Mouse (Mus musculus) left cerebral cortex, postnatal 4 days (tissue): ENCODE data around the gene Cdh4. TPM values are rescaled to one million over a fixed set of nuclear protein-coding genes. Genes with fewer than 3 reads are reported as not detected.
A peak's percentile ranks its signal among the peaks of the same experiment; 100 is the strongest.

Experiments used
- DNase-seq: peaks from one replicate; pipeline ENCODE4 v3.0.0-alpha.2; 2022
- intact Hi-C: fragments of 180-260 bp; cut with DNase I; formaldehyde crosslinking; loops from one replicate; pipeline ENCODE4 v1.15.1; 2025
- total RNA-seq, 2 experiments: library from RNA; stranded (reverse); gene quantifications; 2 replicates each; pipeline ENCODE4 v1.2.3; 2021

The Cdh4 gene
- total RNA-seq, 2 experiments from 2014 or later: 50.4 to 61.7 TPM

- intact Hi-C loops: no loop called here
- no peak for DNase-seq
Observed at GRCm38 (mm10) chr2:179835570-179835969, 393.3 kb downstream of the Cdh4 start.

DNA sequence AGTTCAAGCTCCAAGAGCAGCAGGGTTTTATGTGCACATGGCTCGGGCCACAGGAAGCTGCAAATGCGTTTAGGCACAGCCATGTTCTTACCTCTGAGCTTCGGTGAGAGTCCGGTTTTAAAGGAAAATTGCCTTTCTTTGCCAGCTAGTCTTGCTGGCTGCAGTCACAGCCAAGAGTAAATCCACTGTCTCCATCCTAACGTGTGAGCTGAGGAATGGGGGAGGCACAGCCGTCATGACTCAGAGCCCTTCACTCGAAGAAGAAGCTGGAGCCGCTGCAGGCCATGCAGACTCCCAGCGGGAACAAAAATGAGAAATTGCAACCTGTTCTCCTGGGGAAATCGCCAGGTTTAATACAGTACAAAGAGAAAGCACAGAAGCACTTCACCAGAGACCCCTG, 395.0 kb downstream of the Cdh4 start:
- DNase-seq: no peak
- intact Hi-C loops: no loop called here

DNA sequence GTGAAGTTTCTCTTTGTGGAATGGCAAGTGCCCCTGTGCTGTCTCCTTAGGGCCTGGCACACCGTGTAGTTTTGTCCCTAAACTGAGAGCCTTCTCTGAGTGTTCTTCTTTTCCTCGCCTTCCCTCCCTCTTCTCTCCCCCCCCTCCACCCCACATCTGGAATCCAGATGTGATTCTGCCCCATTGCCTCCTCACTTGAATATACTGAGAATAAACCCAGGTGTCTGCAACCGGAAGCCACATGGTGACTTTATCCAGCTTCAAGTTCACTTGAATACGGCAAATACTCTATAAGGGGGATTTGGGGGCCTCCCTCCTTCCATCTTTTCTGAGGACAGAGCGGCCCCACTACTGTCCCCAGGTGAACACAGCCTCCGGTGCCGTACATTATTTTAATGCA, 395.8 kb downstream of the Cdh4 start:
- intact Hi-C loops: no loop called here

DNA sequence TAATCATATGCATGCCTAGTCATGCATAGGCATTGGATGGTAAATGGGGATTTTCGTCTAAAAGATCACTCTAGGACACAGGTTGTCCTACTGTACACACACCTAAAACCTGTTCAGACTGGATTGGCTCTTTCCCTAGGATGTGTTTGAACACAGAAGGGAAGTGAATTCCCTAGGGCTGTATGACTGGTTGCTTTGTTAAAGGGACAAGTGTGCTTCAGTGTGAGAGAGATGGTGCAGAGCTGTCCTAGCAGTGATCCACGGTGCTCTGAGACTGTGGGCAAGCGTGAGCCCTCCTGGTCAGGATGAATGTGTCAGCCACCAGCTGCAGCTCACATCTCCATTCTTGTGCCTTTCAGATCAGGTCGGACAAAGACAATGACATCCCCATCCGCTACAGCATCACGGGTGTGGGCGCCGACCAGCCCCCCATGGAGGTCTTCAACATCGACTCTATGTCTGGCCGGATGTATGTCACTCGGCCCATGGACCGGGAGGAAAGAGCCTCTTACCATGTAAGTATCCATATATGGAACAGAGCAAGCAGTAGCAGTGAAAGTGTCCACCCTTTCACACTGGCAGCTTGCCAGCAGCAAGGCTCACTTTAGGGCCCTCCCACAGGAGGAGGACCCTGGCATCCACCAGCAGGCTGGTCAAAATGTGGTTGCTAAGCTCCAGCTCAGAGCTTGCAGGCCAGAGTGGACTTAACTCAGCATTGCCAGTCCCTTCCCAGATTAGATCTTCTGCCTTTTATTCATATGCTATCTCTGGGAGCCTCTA, 400.6 kb downstream of the Cdh4 start:
- peak; percentile 74 for DNase-seq
- intact Hi-C loops: no loop called here

More for the DNA sequence above, 395.8 kb downstream of the Cdh4 start:
- no peak for DNase-seq

DNA sequence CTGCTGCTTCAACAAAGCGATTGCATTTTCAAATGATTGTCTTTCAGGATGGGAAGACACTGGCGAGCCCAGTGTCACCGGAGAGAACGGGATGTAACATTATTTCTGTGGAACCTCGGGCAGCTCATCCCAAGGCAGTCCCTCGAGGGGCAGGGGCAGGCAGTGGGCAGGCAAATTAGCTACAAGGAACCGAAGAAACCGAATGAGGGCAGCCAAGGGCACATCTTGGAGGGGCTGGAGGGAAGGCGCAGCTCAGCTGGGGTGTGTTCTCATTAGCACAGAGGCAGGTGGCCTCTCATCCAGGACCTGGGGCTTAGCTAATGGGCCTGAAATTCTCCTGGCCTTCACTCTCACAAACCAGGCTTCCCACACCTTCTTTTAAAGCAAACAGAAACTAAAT, 407.5 kb downstream of the Cdh4 start:
- intact Hi-C loops: no loop called here
- peak; percentile 45 for DNase-seq

DNA sequence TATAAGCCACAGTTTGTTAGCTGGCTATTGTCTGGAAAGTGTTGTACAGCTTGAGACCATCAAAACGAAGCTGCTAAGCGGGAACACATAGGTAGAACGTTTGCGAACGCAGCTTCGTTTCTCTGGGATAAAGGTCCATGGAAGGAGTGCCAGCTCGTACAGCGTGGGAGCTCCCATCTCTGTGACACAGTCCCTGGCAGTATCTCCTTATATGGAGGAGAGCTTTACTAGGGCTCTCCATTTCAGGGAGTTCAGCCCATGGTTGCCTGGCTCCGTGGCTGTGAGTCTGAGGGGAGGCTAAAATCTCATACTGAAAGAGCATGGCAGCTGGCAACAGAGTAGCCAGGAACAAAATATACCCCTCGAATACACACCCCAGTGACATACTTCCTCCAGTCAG, 409.9 kb downstream of the Cdh4 start:
- no peak for DNase-seq
- intact Hi-C loops: no loop called here

GRCm38 (mm10) chr2:179852862-179853261, 410.6 kb downstream of the Cdh4 start:
- intact Hi-C loops: no loop called here
- DNase-seq: peak; percentile 58

- intact Hi-C loops: no loop called here
- DNase-seq: no peak
Observed at GRCm38 (mm10) chr2:179853892-179854291, 411.7 kb downstream of the Cdh4 start.

GRCm38 (mm10) chr2:179857086-179857485, 414.9 kb downstream of the Cdh4 start:
- intact Hi-C loops: no loop called here

DNA sequence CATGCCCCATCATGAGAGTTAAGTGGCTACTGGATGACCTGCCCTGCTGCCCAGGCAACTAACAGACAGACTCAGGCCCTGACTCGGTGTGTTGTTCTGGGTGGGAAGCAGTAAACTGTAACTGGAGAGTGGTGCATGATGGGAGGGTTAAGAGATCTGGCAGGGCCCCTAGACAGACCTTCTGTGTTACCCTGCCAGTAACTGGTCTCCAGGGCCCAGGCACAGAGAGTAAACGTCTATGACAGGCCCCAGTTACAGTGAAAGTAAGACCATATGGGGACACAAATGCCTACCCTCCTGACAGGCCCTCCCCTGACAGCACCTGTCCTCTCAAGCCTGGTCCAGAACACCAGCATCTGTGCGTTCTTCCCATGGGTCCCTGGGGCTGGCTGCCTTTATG, 420.4 kb downstream of the Cdh4 start:
- DNase-seq: peak; percentile 50
- intact Hi-C loops: no loop called here

More at GRCm38 (mm10) chr2:179857086-179857485, 414.9 kb downstream of the Cdh4 start:
- no peak for DNase-seq

DNA sequence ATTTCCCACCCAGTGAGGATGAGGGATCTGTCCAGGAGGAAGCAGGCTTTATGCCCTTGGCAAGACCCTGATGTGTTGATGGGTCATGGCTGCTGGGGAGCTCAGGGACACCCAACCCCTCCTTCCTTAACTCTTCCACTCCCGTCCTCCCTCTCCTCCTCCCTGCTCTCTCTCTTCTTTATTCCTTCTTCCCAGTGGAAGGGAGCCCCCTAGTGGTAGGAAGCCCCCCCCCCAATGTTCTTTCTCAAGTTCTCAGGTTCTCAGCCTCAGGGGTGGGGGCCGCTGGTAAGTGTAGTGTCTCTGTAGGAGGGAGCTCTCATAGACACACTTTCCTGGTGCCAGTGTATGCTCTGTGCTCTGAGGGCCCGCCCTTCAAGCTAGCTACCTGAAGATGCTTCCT, 421.0 kb downstream of the Cdh4 start:
- DNase-seq: no peak
- intact Hi-C loops: no loop called here

DNA sequence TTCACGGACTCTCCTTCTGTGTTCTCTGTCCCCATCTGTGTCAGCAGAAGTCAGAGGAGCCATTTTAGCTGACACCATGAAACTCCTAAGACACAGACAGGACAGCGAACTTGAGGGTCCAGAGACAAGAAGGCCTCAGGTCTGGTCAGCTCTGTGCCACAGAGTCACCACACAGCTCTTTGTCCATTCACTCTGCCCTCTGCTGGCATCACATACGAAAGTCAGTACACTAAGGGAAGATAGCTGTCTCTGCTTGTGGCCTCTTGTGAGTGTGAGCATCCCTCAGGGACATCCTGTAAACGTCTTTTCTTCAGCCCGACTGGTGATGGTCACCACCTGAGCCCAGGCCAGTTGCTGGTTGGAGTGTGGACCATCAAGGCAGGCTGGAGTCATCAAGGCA, 422.9 kb downstream of the Cdh4 start:
- intact Hi-C loops: no loop called here
- DNase-seq: no peak

- intact Hi-C loops: no loop called here
- DNase-seq: no peak
Observed at GRCm38 (mm10) chr2:179867669-179868068, 425.4 kb downstream of the Cdh4 start.

GRCm38 (mm10) chr2:179869871-179870270, 427.6 kb downstream of the Cdh4 start:
- peak; percentile 86 for DNase-seq
- intact Hi-C loops: loop anchor here (5.0 to 10.0 kb wide), 2 partner anchors 425 to 1243 kb away; partner anchors contain the start of gene Cdh4

DNA sequence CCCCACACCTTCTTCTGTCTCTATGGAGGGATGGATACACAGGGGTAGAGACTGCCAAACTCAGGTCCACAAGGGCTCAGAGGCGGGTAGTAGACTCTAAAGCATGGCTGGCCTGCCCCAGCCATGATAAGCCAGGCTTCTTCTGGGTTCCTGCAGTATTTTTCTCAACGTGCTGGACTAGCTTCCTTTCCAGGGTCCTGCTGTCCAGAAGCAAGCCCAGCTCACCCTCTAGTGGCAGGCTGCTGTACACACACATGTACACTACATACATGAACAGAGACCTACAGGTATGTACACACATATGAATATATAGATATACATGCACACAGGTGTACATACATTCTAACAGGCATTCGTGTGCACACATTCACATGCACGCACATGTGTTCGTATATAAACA, 430.5 kb downstream of the Cdh4 start:
- peak; percentile 75 for DNase-seq
- intact Hi-C loops: loop anchor here (5.0 to 10.0 kb wide), 2 partner anchors 428 to 1245 kb away; partner anchors contain the start of gene Cdh4

GRCm38 (mm10) chr2:179873315-179873714, 431.1 kb downstream of the Cdh4 start:
- DNase-seq: no peak
- intact Hi-C loops: loop anchor here (5.0 to 10.0 kb wide), 2 partner anchors 429 to 1246 kb away; partner anchors contain the start of gene Cdh4

- intact Hi-C loops: loop anchor here (5.0 to 10.0 kb wide), 2 partner anchors 430 to 1368 kb away; partner anchors contain the start of gene Cdh4
- peak; percentile 78 for DNase-seq
Observed at GRCm38 (mm10) chr2:179875147-179875546, 432.9 kb downstream of the Cdh4 start.

DNA sequence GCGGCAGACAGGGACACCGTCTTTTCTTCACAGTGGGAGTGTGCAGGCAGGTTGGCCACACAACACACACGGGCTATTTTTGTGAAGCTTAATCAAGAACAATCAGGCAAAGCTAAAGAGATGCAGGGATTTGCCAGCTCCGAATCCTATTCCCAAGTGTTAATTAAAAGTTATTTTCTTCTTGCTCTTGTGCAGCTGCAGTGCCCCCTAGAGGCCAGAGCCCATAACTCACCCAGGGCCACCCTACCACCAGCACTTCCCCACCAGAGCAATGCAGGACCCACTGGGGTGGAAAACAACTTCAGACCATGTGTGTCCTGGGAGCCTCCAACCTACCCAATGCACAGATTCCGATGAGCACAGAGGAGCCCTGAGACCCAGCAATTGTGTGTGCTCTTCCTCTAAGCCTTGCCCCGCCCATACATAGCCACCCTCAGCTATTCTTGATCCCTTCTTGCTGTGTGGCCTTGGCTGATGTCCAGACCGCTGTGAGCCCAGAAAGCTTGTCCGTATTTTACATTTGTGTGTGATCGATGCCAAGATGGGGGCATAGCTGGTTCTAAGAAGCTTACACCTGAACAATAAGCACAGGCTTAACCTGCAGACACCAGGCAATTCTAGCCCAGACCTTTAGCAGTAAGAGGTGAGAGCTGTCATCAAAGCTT, 435.5 kb downstream of the Cdh4 start:
- intact Hi-C loops: loop anchor here (5.0 to 10.0 kb wide), 2 partner anchors 433 to 1370 kb away; partner anchors contain the start of gene Cdh4
- peak; percentile 66 for DNase-seq

- DNase-seq: no peak
- intact Hi-C loops: no loop called here
Observed at GRCm38 (mm10) chr2:179884561-179884960, 442.3 kb downstream of the Cdh4 start.

- DNase-seq: no peak
- intact Hi-C loops: no loop called here
Observed at GRCm38 (mm10) chr2:179891048-179891447, 448.8 kb downstream of the Cdh4 start.

DNA sequence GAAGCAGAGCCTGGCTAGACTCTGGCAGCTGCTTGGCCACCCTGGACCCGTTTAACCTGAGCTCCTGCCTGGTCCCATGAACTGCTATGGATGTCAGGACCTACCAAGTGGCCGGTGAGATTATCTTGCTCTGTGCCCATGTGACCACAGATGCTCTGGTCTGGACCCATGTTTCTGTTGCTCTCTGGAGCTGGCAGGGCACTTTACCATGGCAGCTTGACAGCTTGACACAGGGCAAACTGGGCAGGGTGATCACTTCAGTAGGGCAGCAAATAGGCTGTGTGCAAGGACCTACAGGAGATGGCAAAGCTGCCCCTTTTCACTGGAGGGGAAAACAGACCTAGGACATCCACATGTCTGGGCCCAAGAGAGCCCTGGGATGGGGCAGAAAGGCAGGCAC, 454.7 kb downstream of the Cdh4 start:
- DNase-seq: no peak
- intact Hi-C loops: no loop called here

GRCm38 (mm10) chr2:179912911-179913310, 470.7 kb downstream of the Cdh4 start:
- DNase-seq: no peak
- intact Hi-C loops: no loop called here
